Mouse (Mus musculus) neural tube, embryonic 14.5 days (tissue): Measurements from ENCODE around the gene Treml4. TPM values are rescaled to one million over a fixed set of nuclear protein-coding genes. Genes with fewer than 3 reads are reported as not detected.

Source experiments
- ATAC-seq: fragments of 200-750 bp; cut with Nextera tagmentation; 2 replicates; pipeline ENCODE4 v1.8.0; 2017; ENCODE audit warnings: low read depth, mild to moderate bottlenecking, moderate TSS enrichment, moderate library complexity
- H3K27ac ChIP-seq: fragments of 300-500 bp; sonication (generic); 2 replicates; pipeline ENCODE4 v1.5.1; 2014; ENCODE audit warnings: low read depth, mild to moderate bottlenecking, control low read depth, low read length, moderate library complexity, mixed read lengths
- H3K27me3 ChIP-seq: fragments of 300-500 bp; sonication (generic); 2 replicates; pipeline ENCODE4 v1.6.1; 2014; ENCODE audit warnings: low read length; ENCODE audit not compliant: control insufficient read depth, insufficient read depth
- H3K36me3 ChIP-seq: fragments of 300-500 bp; sonication (generic); 2 replicates; pipeline ENCODE4 v1.6.1; 2014; ENCODE audit warnings: low read length, mixed read lengths; ENCODE audit not compliant: control insufficient read depth, insufficient read depth
- H3K4me1 ChIP-seq: fragments of 300-500 bp; sonication (generic); 2 replicates; pipeline ENCODE4 v1.6.1; 2014; ENCODE audit warnings: low read length; ENCODE audit not compliant: control insufficient read depth, insufficient read depth
- H3K4me2 ChIP-seq: fragments of 300-500 bp; sonication (generic); 2 replicates; pipeline ENCODE4 v1.6.1; 2014; ENCODE audit warnings: mild to moderate bottlenecking, low read depth, low read length, control low read depth
- H3K4me3 ChIP-seq: fragments of 300-500 bp; sonication (generic); 2 replicates; pipeline ENCODE4 v1.5.1; 2014; ENCODE audit warnings: low read depth, low read length, control low read depth, mixed read lengths
- H3K9ac ChIP-seq: fragments of 300-500 bp; sonication (generic); replicated peaks from 2 replicates; pipeline ENCODE4 v1.6.1; 2014; ENCODE audit warnings: low read depth, mild to moderate bottlenecking, control low read depth, low read length, mixed read lengths
- H3K9me3 ChIP-seq: fragments of 300-500 bp; sonication (generic); 2 replicates; pipeline ENCODE4 v1.6.1; 2016; ENCODE audit warnings: low read length; ENCODE audit not compliant: control insufficient read depth
- WGBS: fragments of 180-500 bp; shearing (Covaris S2); extraction: QIAGEN DNeasy Blood & Tissue Kit; methylation state at CpG from one replicate; pipeline ENCODE4 v1.1.7; 2014; 5-methylcytosine and 5-hydroxymethylcytosine counted together
- polyA plus RNA-seq: library from polyadenylated mRNA; unstranded; fragments of >200 nt; fragmentation: Nextera tagmentation; extraction: Ambion mirVana; gene quantifications from 2 replicates; pipeline ENCODE4 v1.2.1, GENCODE M21; 2014

The Treml4 gene
- polyA plus RNA-seq, 1 experiment from 2014 or later, result 0.13 TPM

- 38% methylated on average over 18 of the region's 18 CpGs for WGBS
- Histone ChIP-seq H3K9me3 (no peaks in the 10 kb centered on the region), H3K36me3 (no peaks in the 10 kb centered on the region), H3K4me3 (peak overlapping the region; percentile 2; the same call in 1 of the 2 replicates), H3K4me2 (peak overlapping the region; percentile 35), H3K4me1 (no peaks in the 10 kb centered on the region), H3K27me3 (no peaks in the 10 kb centered on the region), H3K9ac (no peak overlapping the region), H3K27ac (no peak overlapping the region)
- ATAC-seq, result peak; percentile 46
Observed at GRCm38 (mm10) chr17:48280943-48281738, 17.0 kb downstream of the Treml4 start.

DNA sequence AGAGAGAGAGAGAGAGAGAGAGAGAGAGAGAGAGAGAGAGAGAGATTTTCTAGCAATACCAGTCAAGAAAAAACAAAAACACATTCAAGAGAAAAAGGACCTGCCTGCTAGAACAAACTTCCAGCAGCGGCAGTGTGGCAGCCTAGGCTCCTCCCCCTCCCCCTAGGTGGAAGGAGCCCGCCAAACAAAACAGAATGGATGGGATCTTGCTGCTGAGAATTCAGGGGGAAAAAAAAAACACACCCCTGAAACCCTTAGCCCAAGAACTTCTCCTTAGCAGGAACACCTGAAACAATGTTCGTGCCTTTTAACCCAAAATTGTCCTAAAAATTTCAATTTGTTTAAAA is 17.6 kb downstream of the Treml4 start:
- 5% methylated on average over 3 of the region's 3 CpGs for WGBS
- H3K4me3 ChIP-seq, result peak overlapping the region; percentile 2; the same call in 1 of the 2 replicates
- H3K9me3 ChIP-seq, result no peaks in the 10 kb centered on the region
- H3K27me3 ChIP-seq, result no peaks in the 10 kb centered on the region
- H3K4me1 ChIP-seq, result no peaks in the 10 kb centered on the region
- peak overlapping the region; percentile 35 for H3K4me2 ChIP-seq
- H3K27ac ChIP-seq, result no peak overlapping the region
- ATAC-seq, result no peak; the same call in 1 of the 2 replicates
- H3K9ac ChIP-seq, result no peak overlapping the region
- no peaks in the 10 kb centered on the region for H3K36me3 ChIP-seq

DNA sequence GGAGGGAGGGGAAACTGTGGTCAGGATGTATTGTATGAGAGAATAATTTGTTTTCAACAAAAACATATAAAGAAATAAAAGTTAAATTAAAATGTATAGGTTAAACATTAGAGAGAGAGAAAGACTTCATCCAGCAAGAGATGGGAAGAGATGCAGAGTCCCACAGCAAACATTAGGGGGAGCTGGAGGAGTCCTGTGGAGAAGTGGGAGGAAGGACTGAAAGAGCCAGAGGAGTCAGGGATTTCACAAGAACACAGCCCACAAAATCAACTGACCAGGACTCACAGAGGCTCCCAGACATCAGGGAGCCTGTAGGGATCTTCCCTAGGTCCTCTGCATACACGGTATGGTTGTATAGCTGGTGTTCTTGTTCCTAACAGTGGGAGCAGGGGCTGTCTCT is 22.7 kb downstream of the Treml4 start:
- 50% methylated on average over 1 of the region's 1 CpGs for WGBS
- H3K27me3 ChIP-seq, result no peaks in the 10 kb centered on the region
- H3K4me3 ChIP-seq, result no peak overlapping the region
- no peaks in the 10 kb centered on the region for H3K4me1 ChIP-seq
- ATAC-seq, result no peak
- no peak overlapping the region for H3K9ac ChIP-seq
- no peak overlapping the region for H3K27ac ChIP-seq
- no peaks in the 10 kb centered on the region for H3K9me3 ChIP-seq
- no peak overlapping the region for H3K4me2 ChIP-seq
- H3K36me3 ChIP-seq, result no peaks in the 10 kb centered on the region

DNA sequence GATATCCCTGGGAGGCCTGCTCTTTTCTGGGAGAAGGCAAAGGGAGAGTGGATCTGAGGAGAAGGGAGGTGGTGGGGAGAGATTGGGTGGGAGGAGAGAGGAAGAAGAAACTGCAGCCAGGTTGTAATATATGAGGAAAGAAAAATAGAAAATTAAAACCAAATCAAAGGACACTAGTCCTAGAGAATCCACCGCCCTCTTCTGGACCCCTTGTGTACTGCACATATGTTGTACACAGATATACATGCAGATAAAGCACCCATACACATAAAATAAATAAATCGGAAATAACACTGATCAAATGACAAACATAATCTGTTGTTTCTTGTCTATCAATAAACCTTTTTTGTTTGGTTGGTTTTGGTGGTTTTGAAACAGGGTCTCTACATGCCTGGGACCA is 23.2 kb downstream of the Treml4 start:
- 70% methylated on average over 2 of the region's 2 CpGs for WGBS

DNA sequence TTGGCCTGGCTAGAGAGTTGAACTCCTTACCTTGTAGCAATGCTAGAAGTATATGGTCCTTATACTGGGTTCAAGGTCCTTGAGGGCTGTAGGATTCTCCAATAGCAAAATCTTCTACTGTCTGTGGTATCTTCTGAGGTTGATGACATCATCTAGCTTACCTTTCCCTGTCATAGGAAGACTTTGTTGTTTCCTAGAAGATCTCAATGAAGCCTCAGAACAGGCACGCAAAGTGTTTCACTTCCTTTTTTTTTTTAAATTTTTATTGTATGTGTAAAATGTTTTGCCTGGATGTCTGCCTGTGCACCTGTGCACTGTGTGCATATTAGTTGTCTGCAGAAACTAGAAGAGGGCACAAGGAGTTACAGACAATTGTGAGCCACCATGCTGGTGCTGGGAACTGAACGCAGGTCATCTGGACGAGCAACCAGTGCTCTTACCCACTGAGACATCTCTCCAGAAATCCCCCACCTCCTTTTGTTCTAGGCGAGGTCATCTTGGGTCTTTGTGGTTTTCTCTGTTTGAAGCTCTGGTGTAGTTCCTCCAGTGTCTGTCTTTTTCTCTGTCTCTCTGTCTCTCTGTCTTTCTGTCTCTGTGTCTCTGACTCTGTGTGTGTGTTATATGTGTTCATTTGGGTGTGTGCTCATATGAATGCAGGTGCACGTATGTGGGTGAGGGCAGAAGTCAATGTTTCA is 29.6 kb downstream of the Treml4 start:
- H3K9me3 ChIP-seq, result no peaks in the 10 kb centered on the region
- H3K4me2 ChIP-seq, result no peak overlapping the region
- no peak overlapping the region for H3K27ac ChIP-seq
- no peaks in the 10 kb centered on the region for H3K27me3 ChIP-seq
- H3K4me3 ChIP-seq, result no peak overlapping the region
- H3K9ac ChIP-seq, result no peak overlapping the region
- H3K36me3 ChIP-seq, result no peaks in the 10 kb centered on the region
- ATAC-seq, result no peak
- H3K4me1 ChIP-seq, result no peaks in the 10 kb centered on the region
- WGBS, result 84% methylated on average over 5 of the region's 5 CpGs

More for the DNA sequence above, 23.2 kb downstream of the Treml4 start:
- no peaks in the 10 kb centered on the region for H3K27me3 ChIP-seq
- H3K36me3 ChIP-seq, result no peaks in the 10 kb centered on the region
- H3K4me3 ChIP-seq, result no peak overlapping the region
- ATAC-seq, result no peak
- H3K27ac ChIP-seq, result no peak overlapping the region
- no peaks in the 10 kb centered on the region for H3K4me1 ChIP-seq
- no peaks in the 10 kb centered on the region for H3K9me3 ChIP-seq
- no peak overlapping the region for H3K9ac ChIP-seq
- no peak overlapping the region for H3K4me2 ChIP-seq

DNA sequence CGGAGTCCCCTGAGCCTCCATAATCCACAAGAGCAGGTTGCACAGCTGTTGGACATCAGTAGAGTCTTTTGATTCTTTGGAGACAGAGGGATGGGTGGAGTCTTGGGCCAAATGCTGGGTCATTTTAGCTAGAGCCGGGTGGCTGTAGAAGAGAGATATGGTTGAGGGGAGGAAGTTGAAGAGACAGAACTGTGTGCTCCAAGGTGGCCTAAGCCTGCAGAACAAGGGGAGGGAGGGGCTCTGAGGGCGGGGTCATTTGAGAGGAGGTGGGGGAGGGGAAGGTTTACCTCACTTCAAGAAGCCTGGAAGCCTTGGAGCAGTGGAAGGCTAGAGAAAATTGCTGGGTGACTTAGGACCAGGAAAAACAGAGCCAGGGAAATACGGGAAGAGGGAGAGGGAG is 35.1 kb downstream of the Treml4 start, which contains the start of gene Treml2:
Treml2 (plus strand) TSS at position 296 of the 400 bp plus-strand sequence.
- no peak within 1 kb of the TSS for H3K9ac ChIP-seq
- H3K27ac ChIP-seq, result no peak within 1 kb of the TSS
- H3K4me1 ChIP-seq, result no peaks in the 10 kb centered on the region
- H3K36me3 ChIP-seq, result no peaks in the 10 kb centered on the region
- 45% methylated on average over 3 of the region's 4 CpGs for WGBS
- no peak for ATAC-seq
- no peak within 1 kb of the TSS for H3K4me3 ChIP-seq
- H3K27me3 ChIP-seq, result no peaks in the 10 kb centered on the region
- no peaks in the 10 kb centered on the region for H3K9me3 ChIP-seq
- H3K4me2 ChIP-seq, result no peak within 1 kb of the TSS

- WGBS, result 67% methylated on average over 4 of the region's 7 CpGs
- Histone ChIP-seq H3K27me3 (no peaks in the 10 kb centered on the region), H3K4me2 (no peak overlapping the region), H3K4me1 (no peaks in the 10 kb centered on the region), H3K27ac (no peak overlapping the region), H3K9ac (no peak overlapping the region), H3K36me3 (no peaks in the 10 kb centered on the region), H3K9me3 (no peaks in the 10 kb centered on the region), H3K4me3 (no peak overlapping the region)
- no peak for ATAC-seq
Observed at GRCm38 (mm10) chr17:48299756-48300155, 35.7 kb downstream of the Treml4 start.

DNA sequence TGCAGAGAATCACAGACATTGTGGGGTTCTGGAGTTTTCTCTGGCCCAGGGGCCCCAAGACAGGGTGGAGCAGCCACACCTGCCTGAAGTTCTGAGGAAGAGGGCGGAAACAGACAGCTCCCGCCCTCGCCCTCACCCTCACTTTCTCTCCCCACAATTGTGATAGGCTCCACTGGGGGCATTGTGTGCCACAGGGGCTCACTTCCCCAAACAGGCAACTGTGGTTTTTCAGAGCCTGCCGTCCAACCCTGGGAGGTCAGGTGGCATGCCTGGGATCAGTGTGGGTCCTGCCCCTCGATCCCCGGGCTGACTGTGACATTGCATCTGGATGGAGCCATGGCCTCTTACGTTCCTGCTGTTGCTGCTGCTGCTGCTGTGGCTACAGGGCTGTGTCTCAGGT is 36.1 kb downstream of the Treml4 start:
- Histone ChIP-seq H3K9me3 (no peaks in the 10 kb centered on the region), H3K9ac (no peak overlapping the region), H3K4me3 (no peak overlapping the region), H3K4me1 (no peaks in the 10 kb centered on the region), H3K4me2 (no peak overlapping the region), H3K27ac (no peak overlapping the region), H3K27me3 (no peaks in the 10 kb centered on the region), H3K36me3 (no peaks in the 10 kb centered on the region)
- ATAC-seq, result no peak
- WGBS, result 72% methylated on average over 7 of the region's 7 CpGs

- no peaks in the 10 kb centered on the region for H3K4me1 ChIP-seq
Observed at GRCm38 (mm10) chr17:48300861-48301260, 36.8 kb downstream of the Treml4 start.

More at GRCm38 (mm10) chr17:48300861-48301260, 36.8 kb downstream of the Treml4 start:
- no peak overlapping the region for H3K4me2 ChIP-seq
- H3K27ac ChIP-seq, result no peak overlapping the region
- WGBS, result 83% methylated on average over 9 of the region's 9 CpGs
- no peaks in the 10 kb centered on the region for H3K36me3 ChIP-seq
- no peak overlapping the region for H3K9ac ChIP-seq
- no peaks in the 10 kb centered on the region for H3K27me3 ChIP-seq
- no peak overlapping the region for H3K4me3 ChIP-seq
- no peak for ATAC-seq
- no peaks in the 10 kb centered on the region for H3K9me3 ChIP-seq
